Mouse (Mus musculus) kidney, adult 2 months (tissue): ENCODE measurements around the gene Uggt1. TPM values are rescaled to one million over a fixed set of nuclear protein-coding genes. Genes with fewer than 3 reads are reported as not detected.

Experiments
- DNase-seq: peaks from one replicate; pipeline ENCODE4 v3.0.0; 2021
- H3K27ac ChIP-seq: fragments of 200-500 bp; 2 replicates; pipeline ENCODE4 v1.5.1; 2012; ENCODE audit warnings: low read depth, low read length, control low read depth, inconsistent platforms; ENCODE audit not compliant: insufficient read depth
- H3K27me3 ChIP-seq: fragments of 200-500 bp; replicated peaks from 2 replicates; pipeline ENCODE4 v1.6.1; 2012; ENCODE audit warnings: mild to moderate bottlenecking, moderate library complexity, low read length, inconsistent platforms; ENCODE audit not compliant: control insufficient read depth, insufficient read depth
- H3K36me3 ChIP-seq: fragments of 200-500 bp; 2 replicates; pipeline ENCODE4 v1.6.1; 2012; ENCODE audit warnings: mild to moderate bottlenecking, moderate library complexity, low read length, inconsistent platforms; ENCODE audit not compliant: control insufficient read depth, insufficient read depth
- H3K4me1 ChIP-seq: fragments of 200-500 bp; 2 replicates; pipeline ENCODE4 v1.6.1; 2011; ENCODE audit warnings: low read length; ENCODE audit not compliant: control insufficient read depth, insufficient read depth
- H3K4me3 ChIP-seq: fragments of 200-500 bp; 2 replicates; pipeline ENCODE4 v1.5.1; 2011; ENCODE audit warnings: mild to moderate bottlenecking, low read depth, low read length, control low read depth; ENCODE audit not compliant: insufficient read depth
- CTCF ChIP-seq: fragments of 200-500 bp; conservative IDR thresholded peaks from 2 replicates; pipeline ENCODE4 v1.5.1; 2011; ENCODE audit warnings: low read depth, mild to moderate bottlenecking, control low read depth, low read length, moderate library complexity, mixed read lengths; ENCODE audit not compliant: insufficient read depth, insufficient read length
- POLR2A ChIP-seq: fragments of 200-500 bp; IDR thresholded peaks from one replicate; pipeline ENCODE4 v1.6.1; 2011; ENCODE audit warnings: low read depth, low read length, control low read depth
- WGBS: fragments of 180-500 bp; shearing (Covaris S2); methylation state at CpG from one replicate; pipeline ENCODE4 v1.1.7; 2018; 5-methylcytosine and 5-hydroxymethylcytosine counted together
- polyA plus RNA-seq: library from polyadenylated mRNA; depleted of rRNA; stranded (reverse); fragments of >200 nt; gene quantifications from 2 replicates; pipeline ENCODE4 v1.2.3, GENCODE M21; 2012

Gene Uggt1
- polyA plus RNA-seq, 1 experiment, result 15.3 TPM

DNA sequence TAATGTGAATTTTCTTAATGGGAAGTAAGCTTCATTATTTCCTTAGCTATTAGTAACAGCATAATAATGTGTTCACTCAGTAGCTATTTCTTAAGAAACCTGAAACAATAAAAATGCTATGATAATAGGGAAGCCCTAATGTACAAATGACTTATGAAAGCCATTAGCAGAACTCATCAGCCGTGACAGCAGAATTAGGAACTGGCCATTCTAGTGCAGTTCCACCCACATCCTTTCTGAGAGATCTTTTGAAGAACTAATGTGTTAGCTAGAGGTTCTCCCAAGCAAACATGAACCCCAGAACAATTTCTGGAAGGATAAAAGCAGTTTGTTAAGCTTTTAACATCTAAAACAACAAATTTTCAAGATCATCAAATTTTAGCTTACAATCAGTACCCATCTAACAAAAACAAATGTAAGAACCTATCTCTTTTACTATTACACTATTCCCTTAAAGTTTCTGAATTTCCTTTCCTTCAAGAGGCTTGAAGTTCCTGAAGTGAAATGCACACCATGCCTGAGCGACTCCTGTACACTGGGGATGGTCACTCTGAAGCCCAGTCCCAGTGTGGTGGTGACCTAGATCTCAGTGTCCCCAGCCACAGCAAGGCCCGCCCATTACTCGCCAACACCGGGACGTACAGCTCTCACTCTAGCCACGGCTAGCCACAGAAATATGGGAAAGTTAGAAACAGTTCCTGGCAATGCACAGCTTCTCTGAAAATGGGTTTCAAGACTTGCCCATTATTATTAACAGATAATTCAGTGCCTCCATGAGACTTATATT, 13.4 kb downstream of the Uggt1 start:
- DNase-seq, result no peak
- no peak overlapping the region for H3K27ac ChIP-seq
- WGBS, result 69% methylated on average over 7 of the region's 7 CpGs
- TF ChIP-seq POLR2A (no peak), CTCF (no peak)
- no peak overlapping the region for H3K4me3 ChIP-seq
- H3K4me1 ChIP-seq, result no peaks in the 10 kb centered on the region
- no peaks in the 10 kb centered on the region for H3K27me3 ChIP-seq
- H3K36me3 ChIP-seq, result no peaks in the 10 kb centered on the region; the same call in 1 of the 2 replicates

DNA sequence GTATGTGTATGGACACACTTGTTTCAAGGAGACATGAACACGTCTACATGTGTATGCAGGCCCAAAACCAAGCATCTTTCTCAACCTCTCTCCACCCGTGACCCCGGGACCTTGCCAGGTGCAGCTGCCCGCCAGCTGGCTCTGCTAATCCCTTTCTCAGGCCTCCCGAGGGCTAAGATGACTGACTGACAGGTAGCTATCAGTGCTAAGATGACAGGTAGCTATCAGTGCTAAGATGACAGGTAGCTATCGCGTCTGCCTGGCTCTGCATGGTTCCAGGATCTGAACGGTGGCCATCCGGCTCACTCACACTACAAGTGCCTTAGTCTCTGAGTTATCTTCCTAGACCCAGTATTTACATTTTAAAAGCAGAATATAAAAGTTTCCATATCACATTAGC, 16.1 kb downstream of the Uggt1 start:
- 88% methylated on average over 9 of the region's 9 CpGs for WGBS
- no peaks in the 10 kb centered on the region; the same call in 1 of the 2 replicates for H3K36me3 ChIP-seq
- DNase-seq, result no peak

DNA sequence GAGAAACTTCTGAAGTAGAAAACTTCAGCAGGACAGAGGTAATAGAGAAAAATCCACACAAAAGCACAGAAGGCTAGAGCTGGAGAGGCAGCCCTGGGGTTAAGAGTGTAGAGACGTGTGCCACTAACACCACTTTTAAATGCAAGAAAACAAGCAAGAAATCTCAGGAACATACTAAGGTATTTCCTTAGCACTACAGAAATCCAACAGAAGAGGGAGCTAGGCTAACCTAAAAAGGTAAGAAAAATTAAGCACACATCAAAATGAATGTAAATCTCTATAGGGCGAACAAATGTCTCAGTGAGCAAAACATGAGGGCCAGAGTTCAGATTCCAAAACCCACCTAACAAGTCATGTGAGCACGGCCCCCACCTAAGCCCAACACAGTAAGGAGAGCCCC, 19.9 kb downstream of the Uggt1 start:
- Histone ChIP-seq H3K4me1 (no peaks in the 10 kb centered on the region), H3K4me3 (no peak overlapping the region), H3K36me3 (no peaks in the 10 kb centered on the region; the same call in 1 of the 2 replicates), H3K27me3 (no peaks in the 10 kb centered on the region), H3K27ac (no peak overlapping the region)
- WGBS, result 75% methylated on average over 3 of the region's 3 CpGs
- TF ChIP-seq POLR2A (no peak), CTCF (no peak)
- peak; percentile 14 for DNase-seq

More for the DNA sequence above, 16.1 kb downstream of the Uggt1 start:
- Histone ChIP-seq H3K4me3 (no peak overlapping the region), H3K4me1 (no peaks in the 10 kb centered on the region), H3K27me3 (no peaks in the 10 kb centered on the region), H3K27ac (no peak overlapping the region)
- TF ChIP-seq POLR2A, result no peak
- no peak for TF ChIP-seq CTCF

DNA sequence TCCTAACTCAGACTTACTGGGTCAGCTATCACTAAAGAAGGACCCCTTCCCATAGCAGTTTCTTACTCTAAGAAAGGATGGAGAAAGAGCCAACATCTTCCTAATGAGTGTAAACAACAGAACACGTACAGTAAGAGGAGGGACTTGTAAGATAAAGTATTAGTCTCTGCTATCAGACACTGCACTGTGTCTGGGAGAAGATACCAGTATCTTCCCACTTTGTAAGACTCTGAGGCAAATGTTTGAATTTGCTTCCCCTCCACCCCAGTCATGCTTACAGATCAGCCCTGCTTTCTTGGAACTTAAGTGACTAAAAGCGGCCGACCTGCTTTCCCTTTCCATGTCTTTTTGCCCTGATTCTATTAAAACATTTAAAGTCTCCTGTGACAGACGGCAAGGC, 30.2 kb downstream of the Uggt1 start:
- TF ChIP-seq CTCF, result no peak
- WGBS, result 89% methylated on average over 4 of the region's 4 CpGs
- DNase-seq, result no peak
- no peaks in the 10 kb centered on the region for H3K27me3 ChIP-seq
- no peak overlapping the region for H3K27ac ChIP-seq
- H3K4me3 ChIP-seq, result no peak overlapping the region
- no peaks in the 10 kb centered on the region for H3K4me1 ChIP-seq
- no peaks in the 10 kb centered on the region; the same call in 1 of the 2 replicates for H3K36me3 ChIP-seq

DNA sequence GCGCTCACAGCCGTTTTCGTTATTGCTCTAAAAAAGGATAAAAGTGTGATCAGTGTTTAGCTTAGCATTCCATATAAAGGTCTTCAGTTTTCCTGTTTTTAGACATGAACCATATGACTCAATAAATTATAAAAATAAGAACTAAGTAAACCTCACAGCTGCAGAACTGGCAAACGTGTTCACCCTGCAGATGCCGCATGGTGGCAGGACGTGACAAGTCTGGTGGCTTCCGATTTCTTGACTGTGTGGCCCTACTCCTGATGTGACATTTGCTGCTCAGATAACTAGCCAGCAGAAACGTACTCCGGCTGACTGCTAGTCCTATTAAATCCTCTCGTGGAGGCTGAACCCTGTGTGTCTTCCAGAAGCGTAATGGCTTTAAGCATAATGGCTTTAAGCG, 42.8 kb downstream of the Uggt1 start:
- no peaks in the 10 kb centered on the region for H3K4me1 ChIP-seq
- no peak overlapping the region for H3K4me3 ChIP-seq
- TF ChIP-seq CTCF (no peak), POLR2A (no peak)
- peaks cover 7% of the 10 kb centered on the region for H3K36me3 ChIP-seq
- H3K27ac ChIP-seq, result no peak overlapping the region
- DNase-seq, result no peak
- H3K27me3 ChIP-seq, result no peaks in the 10 kb centered on the region
- 83% methylated on average over 12 of the region's 12 CpGs for WGBS

DNA sequence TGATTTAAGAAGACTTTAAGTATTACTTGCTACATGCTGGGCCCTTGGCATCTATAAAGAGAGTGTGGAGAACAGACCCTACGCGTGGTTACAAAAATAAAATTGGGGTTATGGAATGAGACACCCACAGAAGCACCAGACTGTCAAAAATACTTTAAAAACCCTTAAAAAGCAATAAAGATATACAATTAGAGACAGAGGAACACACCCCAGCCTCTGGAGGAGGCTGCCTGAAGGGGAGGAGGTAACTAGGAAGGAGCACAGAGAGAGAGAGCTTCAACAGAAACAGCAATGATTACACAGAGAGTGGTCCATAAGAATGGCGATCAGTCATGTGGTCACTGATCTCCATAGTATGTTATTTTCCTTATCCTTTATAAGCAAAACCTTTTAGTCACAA, 50.0 kb downstream of the Uggt1 start:
- no peak for DNase-seq
- TF ChIP-seq POLR2A (no peak), CTCF (no peak)
- Histone ChIP-seq H3K36me3 (peaks cover 15% of the 10 kb centered on the region), H3K27ac (no peak overlapping the region), H3K4me3 (no peak overlapping the region), H3K27me3 (no peaks in the 10 kb centered on the region), H3K4me1 (no peaks in the 10 kb centered on the region)
- over 99% methylated on average over 3 of the region's 3 CpGs for WGBS

DNA sequence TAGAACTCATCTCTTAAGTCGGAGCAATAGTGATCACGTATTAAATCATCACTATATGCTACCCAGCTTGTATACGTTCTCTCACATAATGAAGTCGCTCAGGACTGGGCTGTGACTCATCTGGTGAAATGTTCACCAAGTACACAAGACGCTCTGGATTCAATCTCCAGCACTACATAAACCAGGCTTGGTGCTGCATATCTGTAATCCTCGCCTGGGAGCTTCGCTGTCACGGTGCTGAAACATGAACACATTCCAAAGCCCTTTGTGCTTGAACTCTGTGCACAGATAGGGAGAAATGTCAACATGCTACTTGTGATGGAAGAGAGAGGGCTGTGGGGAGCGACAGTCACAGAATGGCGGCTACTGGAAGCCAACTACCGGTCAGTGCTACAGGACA, 52.6 kb downstream of the Uggt1 start:
- no peaks in the 10 kb centered on the region for H3K4me1 ChIP-seq
- peaks cover 10% of the 10 kb centered on the region for H3K36me3 ChIP-seq
- no peak for DNase-seq
- H3K27me3 ChIP-seq, result no peaks in the 10 kb centered on the region
- H3K4me3 ChIP-seq, result no peak overlapping the region
- no peak overlapping the region for H3K27ac ChIP-seq
- TF ChIP-seq POLR2A (no peak), CTCF (no peak)
- WGBS, result 91% methylated on average over 11 of the region's 11 CpGs
